Mouse (Mus musculus) gastrocnemius, adult 2 months (tissue): ENCODE data around the gene Aff3. TPM values are rescaled to one million over a fixed set of nuclear protein-coding genes. Genes with fewer than 3 reads are reported as not detected.

Experiments used
- DNase-seq: peaks from one replicate; pipeline ENCODE4 v3.0.0; 2022
- H3K27ac ChIP-seq: fragments of 200-600 bp; 2 replicates; pipeline ENCODE4 v1.8.1; 2022; ENCODE audit warnings: mild to moderate bottlenecking
- H3K4me3 ChIP-seq: fragments of 200-600 bp; 2 replicates; pipeline ENCODE4 v1.8.1; 2022; ENCODE audit warnings: mild to moderate bottlenecking, moderate library complexity
- CTCF ChIP-seq: fragments of 200-600 bp; IDR thresholded peaks from 2 replicates; pipeline ENCODE4 v1.8.1; 2022; ENCODE audit warnings: antibody characterized with exemption, mild to moderate bottlenecking, moderate library complexity
- intact Hi-C: fragments of 180-260 bp; cut with DNase I; formaldehyde crosslinking; loops from one replicate; pipeline ENCODE4 v1.15.1; 2025
- total RNA-seq, 2 experiments: library from RNA; stranded (reverse); gene quantifications; 2 replicates each; pipeline ENCODE4 v1.2.3; 2021

Gene Aff3
- total RNA-seq, 2 experiments from 2014 or later = 1.2 to 4.4 TPM

- no peak for DNase-seq
- no peak overlapping the region for H3K27ac ChIP-seq
- no peak for TF ChIP-seq CTCF
- no peak overlapping the region for H3K4me3 ChIP-seq
- intact Hi-C loops = no loop called here
These were observed 523.4 kb downstream of the Aff3 start for GRCm38 (mm10) chr1:38141371-38141770.

GRCm38 (mm10) chr1:38140911-38141310 lies 523.8 kb downstream of the Aff3 start:
- Histone ChIP-seq H3K27ac (no peak overlapping the region), H3K4me3 (no peak overlapping the region)

GRCm38 (mm10) chr1:38139396-38139795 lies 525.4 kb downstream of the Aff3 start:
- TF ChIP-seq CTCF = no peak
- Histone ChIP-seq H3K4me3 (no peak overlapping the region), H3K27ac (no peak overlapping the region)
- intact Hi-C loops = loop anchor here (10.0 kb wide), 1 partner anchor 245 kb away; the partner anchor contains the start of genes Mitd1 and Mrpl30
- no peak for DNase-seq

More at GRCm38 (mm10) chr1:38140911-38141310, 523.8 kb downstream of the Aff3 start:
- intact Hi-C loops = no loop called here
- no peak for TF ChIP-seq CTCF
- DNase-seq = no peak

- no peak for TF ChIP-seq CTCF
- no peak for DNase-seq
- Histone ChIP-seq H3K27ac (no peak overlapping the region), H3K4me3 (no peak overlapping the region)
- intact Hi-C loops = loop anchor here (5.0 to 10.0 kb wide), 2 partner anchors 238 to 456 kb away; partner anchors contain the start of genes Mitd1 and Mrpl30
These were observed 531.8 kb downstream of the Aff3 start for GRCm38 (mm10) chr1:38132942-38133341.

- Histone ChIP-seq H3K4me3 (no peak overlapping the region), H3K27ac (peak overlapping the region; percentile 96)
- TF ChIP-seq CTCF = no peak
- no peak for DNase-seq
- intact Hi-C loops = loop anchor here (5.0 to 10.0 kb wide), 2 partner anchors 236 to 454 kb away; partner anchors contain the start of genes Mitd1 and Mrpl30
These were observed 533.9 kb downstream of the Aff3 start for GRCm38 (mm10) chr1:38130715-38131483.

DNA sequence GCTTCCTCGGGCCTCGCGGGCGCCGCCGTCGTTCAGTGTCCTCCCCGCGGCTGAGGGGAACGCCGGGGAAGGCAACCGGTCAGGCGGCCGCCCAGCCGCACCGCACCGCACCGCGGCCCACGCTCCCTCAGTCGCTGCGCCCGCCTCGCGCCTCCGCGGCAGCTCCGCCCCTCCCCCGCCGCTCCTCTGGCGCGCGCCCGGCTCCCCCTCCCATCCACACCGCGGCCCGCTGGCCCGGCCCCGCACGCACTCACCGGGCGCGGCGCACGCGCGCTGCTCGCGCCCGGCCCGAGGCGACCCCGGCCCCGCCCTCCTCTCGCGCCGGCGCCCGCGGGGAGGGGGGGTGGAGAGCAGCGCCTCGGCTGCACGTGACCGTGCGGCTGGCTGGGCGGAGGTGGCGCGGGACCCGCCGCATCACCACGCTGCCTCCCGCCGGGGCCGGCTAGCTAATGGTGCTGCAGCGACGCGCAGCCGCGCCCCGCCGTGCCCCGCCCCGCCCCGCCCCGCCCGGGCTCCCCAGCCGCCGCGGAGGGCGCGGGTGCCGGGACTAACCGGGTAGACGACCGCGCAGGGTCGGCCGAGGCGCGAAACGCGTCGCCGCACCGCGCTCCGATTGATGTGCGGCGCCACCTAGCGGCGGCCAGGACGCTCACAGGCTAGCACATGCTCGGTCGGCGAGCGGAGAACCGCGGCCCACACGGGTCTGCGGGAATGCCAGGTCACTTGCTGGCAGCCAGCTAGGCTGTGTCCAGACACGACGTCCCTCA lies 535.1 kb downstream of the Aff3 start, which contains the start of gene Rev1:
Gene Rev1 (minus strand): TSS at position 301 of the 767 bp plus-strand sequence.
- peak; percentile 95 for TF ChIP-seq CTCF
- intact Hi-C loops = loop anchor here (2.0 to 10.0 kb wide), 5 partner anchors 131 to 702 kb away; partner anchors contain the start of genes Eif5b, Lipt1, Mitd1 and Mrpl30

GRCm38 (mm10) chr1:38128919-38129436 lies 535.8 kb downstream of the Aff3 start:
- Histone ChIP-seq H3K4me3 (peak overlapping the region; percentile 93), H3K27ac (peak overlapping the region; percentile 96)
- DNase-seq = peak; percentile 84
- 0 out of 2 replicates have a peak, but pooled peaks have one; percentile 4 for TF ChIP-seq CTCF
- intact Hi-C loops = loop anchor here (2.0 to 5.0 kb wide), 3 partner anchors 130 to 702 kb away; partner anchors contain the start of genes Eif5b and Lipt1

More for the DNA sequence above, 535.1 kb downstream of the Aff3 start, which contains the start of gene Rev1:
- H3K4me3 ChIP-seq = peak within 1 kb of the TSS; percentile 93
- DNase-seq = peak; percentile 98
- peak within 1 kb of the TSS; percentile 96 for H3K27ac ChIP-seq

Other genes starting within 250 kb of the Aff3 start
- under 1 TPM; 0.15 to 0.73 TPM for gene Lonrf2, start 171.8 kb upstream of the Aff3 start, total RNA-seq
- under 1 TPM; 0.17 to 0.26 TPM for gene Chst10, start 233.2 kb upstream of the Aff3 start, total RNA-seq